Mouse (Mus musculus) lung, postnatal 36 days (tissue): ENCODE data around the gene Il12b.
A peak's percentile ranks its signal among the peaks of the same experiment; 100 is the strongest.
"Not testable (repeated sequence)": the region's sequence is repeated elsewhere in the genome, so short reads cannot be mapped to it uniquely, and the experiment has no call there.

Experiments
- DNase-seq: peaks from one replicate; pipeline ENCODE4 v3.0.0; 2022; ENCODE audit warnings: mixed read lengths

Gene Il12b

GRCm38 (mm10) chr11:44412276-44412675 lies 12.4 kb downstream of the Il12b start:
- DNase-seq: peak; percentile 21

DNA sequence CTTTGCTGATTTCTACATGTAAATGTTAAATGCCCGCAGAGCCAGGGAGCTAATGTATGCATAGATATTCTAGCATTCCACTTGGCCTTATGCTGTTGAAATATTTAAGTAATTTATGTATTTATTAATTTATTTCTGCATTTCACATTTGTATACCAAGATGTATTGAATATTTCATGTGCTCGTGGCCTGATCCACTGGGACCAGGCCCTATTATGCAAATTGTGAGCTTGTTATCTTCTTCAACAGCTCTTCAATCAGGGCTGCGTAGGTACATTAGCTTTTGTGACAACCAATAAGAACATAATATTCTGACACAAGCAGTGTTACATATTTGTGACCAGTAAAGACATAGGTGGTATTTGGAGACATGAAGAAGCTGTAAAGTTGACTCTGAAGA lies 13.5 kb downstream of the Il12b start:
- DNase-seq: no peak

DNA sequence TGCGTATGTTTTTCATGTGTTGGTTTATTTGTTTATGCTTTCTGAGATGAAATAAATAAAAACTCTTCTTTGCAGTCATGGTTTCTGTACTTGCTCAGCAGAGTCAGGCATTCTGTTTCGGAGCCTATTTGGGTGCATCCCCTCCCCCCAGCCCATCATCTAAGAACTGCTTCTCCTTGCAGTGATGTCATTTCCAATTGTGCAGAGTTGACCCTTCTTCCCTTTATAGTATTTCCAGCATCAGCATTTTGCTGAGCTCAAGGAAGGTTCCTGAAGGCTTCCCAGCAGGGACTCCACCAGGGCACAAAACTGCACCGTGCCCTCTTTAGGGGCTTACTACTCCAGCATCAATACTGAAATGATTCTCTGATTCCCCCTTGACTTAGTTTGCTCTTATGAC lies 14.7 kb downstream of the Il12b start:
- DNase-seq: no peak

GRCm38 (mm10) chr11:44417403-44417802 lies 17.5 kb downstream of the Il12b start:
- no peak for DNase-seq

- DNase-seq: no peak
Observed at GRCm38 (mm10) chr11:44422337-44423111, 22.7 kb downstream of the Il12b start.

- DNase-seq: no peak
Observed at GRCm38 (mm10) chr11:44423261-44423660, 23.4 kb downstream of the Il12b start.

DNA sequence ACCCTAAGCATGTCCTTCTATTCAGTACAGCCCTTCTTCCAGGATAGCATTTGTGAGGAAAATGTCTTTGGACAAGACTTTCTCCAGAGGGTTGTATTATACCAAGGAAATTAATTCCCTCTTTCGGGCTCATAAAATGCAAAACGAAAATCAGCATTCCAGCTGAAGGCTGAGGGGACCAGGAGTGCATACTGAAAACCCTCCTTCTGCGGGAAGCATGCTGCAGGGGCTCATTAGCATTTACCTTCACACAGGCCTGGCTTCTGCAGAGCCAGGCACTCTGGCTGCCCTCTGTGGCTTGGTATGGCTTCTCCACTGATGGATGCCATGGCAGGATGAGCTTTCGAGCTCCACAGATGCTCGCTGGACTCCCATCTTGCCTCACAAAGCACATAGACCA lies 24.1 kb downstream of the Il12b start:
- no peak for DNase-seq

DNA sequence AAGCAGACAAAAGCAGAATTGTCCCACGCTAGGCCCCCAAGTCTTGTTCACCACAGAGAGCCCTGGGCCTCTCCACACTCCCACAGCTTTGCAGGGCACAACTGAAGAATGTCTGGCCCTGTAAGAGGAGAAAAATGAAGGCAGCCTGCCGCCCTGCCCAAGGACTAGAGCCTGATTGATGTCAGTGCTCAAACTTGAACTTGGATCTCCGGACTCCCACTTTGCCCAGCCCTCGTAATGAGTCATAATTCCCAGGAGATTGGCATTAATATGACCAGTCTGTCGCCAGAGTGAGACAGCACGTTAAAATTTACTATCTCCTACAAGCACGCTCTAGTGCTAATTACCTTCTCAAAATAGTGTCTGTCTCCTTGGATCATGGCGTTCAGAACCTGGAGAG lies 25.1 kb downstream of the Il12b start:
- DNase-seq: no peak

DNA sequence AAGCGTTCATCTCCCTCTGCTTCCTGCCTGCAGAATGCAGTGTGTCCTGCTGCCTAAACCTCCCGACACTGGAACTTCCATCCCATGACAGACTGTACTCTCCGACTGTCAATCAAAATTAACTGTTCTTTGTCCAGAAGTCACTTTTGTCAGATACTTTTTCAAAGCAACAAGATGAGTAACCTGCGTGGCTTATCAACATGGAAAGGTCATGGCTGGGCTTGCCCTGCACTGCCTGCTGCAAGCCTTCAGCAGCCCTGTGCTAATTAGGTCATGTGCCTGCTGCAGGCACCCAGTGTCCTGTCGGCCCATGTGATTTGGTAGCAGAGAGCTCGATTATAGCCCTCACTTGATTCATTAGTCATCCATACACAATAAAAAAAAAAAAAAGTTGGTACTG lies 25.8 kb downstream of the Il12b start:
- DNase-seq: no peak

DNA sequence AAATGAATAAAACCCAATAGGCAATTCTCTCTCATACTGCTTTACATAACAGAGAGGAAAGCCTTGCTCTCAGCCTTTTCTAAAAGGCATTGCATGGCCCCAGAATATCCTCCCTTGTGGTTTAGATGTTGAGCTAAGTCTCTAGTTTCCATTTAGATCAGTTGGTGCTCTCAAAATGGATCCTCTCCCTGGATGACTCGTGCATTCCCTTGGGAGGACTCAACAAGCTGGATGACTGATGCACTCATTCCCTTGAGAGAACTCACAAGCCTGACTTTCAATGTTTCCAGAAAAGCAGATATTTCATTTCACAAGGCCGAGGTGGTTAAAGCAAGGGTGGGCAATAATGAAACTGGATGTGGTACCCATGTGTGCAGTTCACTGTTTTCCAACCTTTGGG lies 28.1 kb downstream of the Il12b start:
- no peak for DNase-seq

GRCm38 (mm10) chr11:44430036-44430435 lies 30.2 kb downstream of the Il12b start:
- DNase-seq: no peak

- peak; percentile 5 for DNase-seq
Observed at GRCm38 (mm10) chr11:44437786-44438185, 37.9 kb downstream of the Il12b start.

DNA sequence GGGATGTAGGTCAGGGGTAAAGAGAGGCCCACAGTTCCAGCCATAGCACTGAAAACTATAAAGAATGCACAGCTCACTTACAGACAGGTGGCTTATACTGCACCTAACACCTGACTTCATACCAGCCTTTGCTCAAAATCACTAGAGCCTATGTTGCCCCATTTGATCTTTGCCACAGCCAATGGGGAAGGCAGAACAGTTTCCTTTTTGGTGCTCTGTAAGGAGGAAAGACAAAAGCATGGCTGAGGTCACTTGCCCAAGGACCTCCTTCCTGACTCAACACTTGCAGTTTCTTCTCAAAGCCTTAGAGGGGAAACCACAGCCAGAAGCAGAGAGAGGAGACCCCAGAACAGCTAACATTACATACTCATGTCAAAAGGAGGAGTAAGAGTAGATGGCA lies 51.2 kb downstream of the Il12b start:
- no peak for DNase-seq

GRCm38 (mm10) chr11:44452016-44452415 lies 52.2 kb downstream of the Il12b start:
- not testable (repeated sequence) for DNase-seq

DNA sequence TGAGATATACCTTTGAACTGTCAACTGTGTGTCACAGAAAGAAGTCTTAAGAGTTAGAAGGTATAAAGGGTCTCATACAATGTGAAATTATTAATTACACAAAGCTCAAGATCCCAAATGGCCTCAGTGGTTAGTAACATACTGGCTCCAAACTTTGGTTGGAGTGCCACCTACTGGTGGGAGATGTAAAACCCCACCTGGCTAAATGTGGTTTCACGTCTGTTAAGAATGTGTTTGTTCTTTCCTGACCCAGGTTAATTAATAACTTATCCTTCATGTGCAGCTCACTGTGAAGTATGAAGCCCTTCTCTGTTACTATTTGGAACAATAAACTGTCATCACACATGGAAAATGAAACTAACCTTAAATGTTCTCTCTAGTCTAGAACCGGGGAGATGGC lies 53.6 kb downstream of the Il12b start:
- peak; percentile 75 for DNase-seq

DNA sequence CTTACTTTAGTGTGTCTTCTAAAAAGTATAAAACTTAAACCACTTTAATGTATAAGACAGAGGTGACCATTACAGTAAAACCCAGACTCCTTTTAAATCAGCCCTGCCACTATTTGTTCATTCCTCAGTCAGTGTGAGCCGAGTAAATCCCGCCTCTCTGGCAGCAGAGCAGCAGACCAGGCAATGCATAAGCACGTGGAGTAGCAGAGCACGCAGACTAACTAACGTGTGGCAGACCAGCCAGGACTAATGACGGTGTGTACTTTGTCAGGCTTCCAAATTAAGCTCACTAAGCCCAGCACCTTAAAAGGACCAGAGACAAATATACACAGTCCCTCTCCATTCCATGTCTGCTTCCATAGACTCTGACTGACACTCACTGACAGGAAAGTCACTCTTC lies 61.6 kb downstream of the Il12b start:
- peak; percentile 42 for DNase-seq
